Mouse (Mus musculus) gastrocnemius, postnatal 25 days (tissue): ENCODE data around the gene Aptx. TPM values are rescaled to one million over a fixed set of nuclear protein-coding genes. Genes with fewer than 3 reads are reported as not detected.

ENCODE experiments used
- DNase-seq: peaks from one replicate; pipeline ENCODE4 v3.0.0; 2022
- microRNA-seq, 2 experiments: library from miRNA; unstranded; fragments of <30 nt; microRNA quantifications; one replicate each; pipeline ENCODE4 v1.2.0; 2021; ENCODE audit warnings: borderline replicate concordance in 2 of 2
- total RNA-seq, 2 experiments: library from RNA; stranded (reverse); gene quantifications; 1 replicate in 1 of 2; 2 replicates in 1 of 2; pipeline ENCODE4 v1.2.3; 2021

Aptx gene
- total RNA-seq, 2 experiments from 2014 or later, result 13.5 to 14.5 TPM

DNA sequence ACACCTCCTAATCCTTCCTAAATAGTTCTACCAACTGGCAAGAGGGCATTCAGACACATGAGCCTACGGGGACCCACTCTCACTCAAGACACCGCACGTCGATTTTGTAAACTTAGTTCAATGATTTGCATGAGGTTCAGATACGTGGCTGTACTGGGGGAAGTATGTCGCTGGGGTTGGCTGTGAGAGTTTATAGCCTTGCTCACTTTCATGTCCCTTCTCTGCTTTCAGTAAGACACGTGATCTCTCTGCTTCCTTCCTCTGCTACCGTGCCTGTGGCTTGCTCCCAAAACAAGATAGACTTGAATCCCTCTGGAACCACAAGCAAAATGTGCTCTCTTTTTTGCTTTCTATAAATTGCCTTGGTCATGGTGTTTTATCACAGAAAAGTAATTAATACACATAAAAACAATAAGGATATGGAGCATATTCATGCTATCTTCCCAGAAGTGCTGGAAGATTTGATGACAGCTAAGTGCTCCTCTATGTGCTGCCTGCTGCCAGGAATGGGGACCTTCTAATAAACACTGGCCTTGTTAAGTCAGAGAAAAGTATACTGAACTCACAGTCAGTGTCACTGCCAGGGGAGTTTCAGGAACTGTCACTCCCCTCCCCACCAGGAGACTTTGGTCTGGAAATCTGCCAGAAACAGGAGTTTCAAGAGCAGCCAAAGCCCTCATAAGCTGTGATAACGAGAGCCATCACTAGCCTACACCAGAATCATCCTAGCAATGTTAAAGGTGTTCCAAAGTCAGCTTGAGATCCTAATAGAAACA, 36.6 kb downstream of the Aptx start:
- no peak for DNase-seq

DNA sequence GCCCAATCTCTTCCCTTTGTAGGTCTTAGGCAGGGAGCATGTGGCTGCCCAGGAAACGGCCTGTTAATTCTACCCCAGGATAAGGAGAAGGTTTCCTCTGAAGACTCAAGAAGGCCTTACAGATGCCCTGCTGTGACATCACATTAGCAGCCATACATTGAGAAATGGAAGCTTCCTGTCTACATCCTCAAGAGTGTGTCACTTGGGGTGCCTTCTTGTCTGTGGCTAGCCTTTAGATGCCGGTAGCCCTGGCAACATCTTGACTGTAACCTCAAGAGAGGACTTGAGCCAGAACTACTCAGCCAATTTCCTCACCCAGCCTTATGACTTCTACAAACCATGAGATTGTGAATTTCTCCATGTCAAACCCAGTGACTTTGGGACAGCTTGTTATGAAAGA, 51.9 kb downstream of the Aptx start:
- no peak for DNase-seq

DNA sequence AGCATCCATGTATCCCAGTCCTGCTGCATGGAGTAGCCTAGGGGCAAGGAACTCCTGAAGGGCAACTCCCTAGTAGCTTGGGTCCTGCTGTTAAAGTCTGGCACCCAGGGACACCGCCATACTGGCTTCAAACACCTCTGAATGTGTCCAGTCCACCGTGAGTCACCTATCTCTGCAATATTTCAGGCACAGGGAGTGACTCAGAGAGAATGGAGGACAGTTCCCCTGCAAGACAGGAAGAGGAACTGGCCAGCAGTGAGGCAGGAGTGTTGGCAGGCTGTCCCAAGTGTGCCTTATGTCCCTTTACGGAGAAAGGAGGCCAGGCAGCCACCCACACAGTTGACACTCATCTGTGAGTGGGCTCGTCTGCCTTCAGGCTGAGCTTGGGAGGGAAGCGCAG, 53.9 kb downstream of the Aptx start:
- DNase-seq, result no peak

DNA sequence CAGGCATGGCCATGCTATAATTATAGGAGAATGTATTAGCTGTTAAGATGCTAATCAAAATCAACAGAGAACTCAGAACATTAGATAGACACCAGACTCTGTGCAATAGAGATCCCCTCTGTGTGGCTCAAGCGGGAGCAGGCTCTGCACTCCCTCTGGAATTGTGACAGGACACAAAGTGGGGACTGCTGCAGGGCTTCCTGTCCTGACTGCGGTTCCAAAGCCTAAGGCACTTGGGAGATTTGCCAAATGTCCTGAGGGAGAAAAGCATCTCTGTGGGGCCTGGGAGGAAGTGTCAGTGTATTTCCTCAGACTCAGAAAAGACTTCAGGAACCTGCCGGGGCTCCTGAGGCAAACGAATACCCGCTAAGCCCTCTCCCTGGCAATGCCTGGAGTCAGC, 59.4 kb downstream of the Aptx start:
- DNase-seq, result peak; percentile 5

DNA sequence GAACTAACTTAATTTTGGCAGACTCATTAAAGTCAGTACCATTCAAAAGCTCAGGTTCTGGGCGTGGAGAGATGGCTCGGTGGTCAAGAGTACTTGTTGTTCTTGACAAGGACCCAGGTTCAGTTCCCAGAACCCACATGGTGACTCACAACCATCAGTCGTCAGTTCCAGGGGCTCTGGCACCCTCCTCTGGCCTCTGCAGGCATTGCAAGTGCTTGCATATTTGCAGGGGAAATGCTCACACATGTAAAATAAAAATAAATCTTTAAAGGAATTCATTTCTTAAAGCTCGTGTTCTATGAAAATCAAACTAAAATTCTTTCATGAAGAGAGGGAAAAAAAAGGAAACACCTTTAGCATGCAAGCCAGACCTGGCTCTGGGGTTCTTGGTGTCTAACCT, 62.0 kb downstream of the Aptx start:
- DNase-seq, result no peak

Small RNA genes lying within 50 kb of the gene (microRNA-seq; reads per million reads assigned to microRNA genes)
- 0 to 0.26 reads per million in 2 experiments for gene Mir207

Other genes with a start within 250 kb of the Aptx start
- gene Tmem215, start 231.0 kb downstream of the Aptx start, total RNA-seq, result not detected
- 10 to 100 TPM; 44.5 to 50.1 TPM for gene Dnaja1, start 19.0 kb upstream of the Aptx start, total RNA-seq
- 10 to 100 TPM; 25.3 to 26.2 TPM for gene Smu1, start 54.7 kb upstream of the Aptx start, total RNA-seq
- gene B4galt1, start 150.8 kb upstream of the Aptx start, total RNA-seq, result 10 to 100 TPM; 28.2 to 30.5 TPM
- gene Spink4, start 216.9 kb upstream of the Aptx start, total RNA-seq, result not detected
- gene Bag1, start 245.1 kb upstream of the Aptx start, total RNA-seq, result 100 to 1,000 TPM; 177 to 180 TPM
- gene Chmp5, start 245.2 kb upstream of the Aptx start, total RNA-seq, result 10 to 100 TPM; 20.4 to 24.0 TPM